Comparison of ENCODE assay signal across 24 mouse cellular contexts in the genomic region with DNA sequence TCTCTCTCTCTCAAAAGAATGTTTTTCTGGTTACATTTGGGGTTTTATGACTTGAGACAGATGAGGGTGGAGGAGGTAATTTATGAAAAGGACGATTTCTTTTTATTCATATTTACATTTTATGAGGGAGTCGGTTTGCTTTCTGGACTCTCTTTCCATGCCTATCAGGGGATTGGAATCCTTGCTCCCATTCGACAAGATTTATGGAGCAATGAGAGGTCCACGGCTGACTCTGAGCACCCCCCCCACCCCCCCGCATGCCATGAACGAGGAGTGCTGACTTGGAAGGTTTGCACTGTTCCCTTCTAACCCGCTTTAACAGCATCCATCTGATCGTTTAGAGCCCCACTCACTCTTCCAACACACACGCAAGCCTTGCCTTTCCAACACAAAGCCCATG.
DNase-seq lines count a peak whose midpoint lies in the region; ATAC-seq and TF ChIP-seq lines count a peak whose summit lies in the region.
"Had no signal": no experiment of that assay in that cellular context is flagged by ENCODE, and none has a peak within 500 bp of the region (broad histone marks: within the 10 kb centered on the region; RNA-seq: fewer than 3 reads in every experiment).

No protein-coding gene starts in this region.

- 62% methylated on average over 9 of the region's 9 CpGs for WGBS in forebrain, embryonic 10.5 days
- WGBS in forebrain, embryonic 14.5 days, result 26% methylated on average over 9 of the region's 9 CpGs
- 24% methylated on average over 9 of the region's 9 CpGs for WGBS in kidney, postnatal 0 days
- 11% methylated on average over 9 of the region's 9 CpGs for WGBS in limb, embryonic 14.5 days

- no peak for TF ChIP-seq POLR2A in limb, embryonic 14.5 days (IDR thresholded peaks at IDR 0.05; ENCODE audit: borderline replicate concordance, extremely low read depth, insufficient read depth, insufficient read length)

- peak overlapping the region; percentile 80 for H3K27ac ChIP-seq in forebrain, embryonic 10.5 days
- H3K27ac ChIP-seq in forebrain, embryonic 14.5 days (ENCODE audit: low read depth, low read length), result no peak overlapping the region
- no peak overlapping the region for H3K27ac ChIP-seq in kidney, postnatal 0 days
- no peak overlapping the region for H3K27ac ChIP-seq in limb, embryonic 14.5 days (replicated peaks; ENCODE audit: low read depth, low read length)
- no peak overlapping the region for H3K27ac ChIP-seq in left cerebral cortex, adult 2 months
- H3K27ac ChIP-seq: hindbrain, embryonic 14.5 days; neural tube, embryonic 15.5 days had no signal

- intact Hi-C loops in left cerebral cortex, adult 2 months (cut with DNase I), result loop anchor here (5.0 kb wide), 1 partner anchor 58 kb away; no protein-coding TSS in a partner anchor

- no peak for DNase-seq in forebrain, embryonic 10.5 days (ENCODE audit: extremely low spot score, low spot score)
- DNase-seq in forebrain, embryonic 14.5 days (ENCODE audit: low spot score), result no peak
- DNase-seq in kidney, postnatal 0 days (ENCODE audit: low spot score), result peak; percentile 64
- DNase-seq in kidney, postnatal 4 days, result no peak
- peak; percentile 55 for DNase-seq in limb, embryonic 14.5 days (ENCODE audit: low spot score)
- no peak for DNase-seq in left cerebral cortex, adult 2 months (ENCODE audit: extremely low spot score in 1 of 2, low spot score in 2 of 2)
- no peak for DNase-seq in thymus, postnatal 25 days
- DNase-seq: adrenal gland, postnatal 10 days; cerebellum, adult 11-12 months; cerebellum, postnatal 14 days; heart, adult 18-20 months; kidney, adult 11 months; kidney, postnatal 25 days; layer of hippocampus, adult 9-11 months; liver; midbrain, embryonic 14.5 days; right cerebral cortex, postnatal 14 days; spleen, adult 18-20 months had no signal

- H3K4me1 ChIP-seq in forebrain, embryonic 10.5 days, result peaks cover 81% of the 10 kb centered on the region
- H3K4me1 ChIP-seq in forebrain, embryonic 14.5 days (ENCODE audit: control insufficient read depth, insufficient read depth, low read length), result peaks cover 12% of the 10 kb centered on the region
- H3K4me1 ChIP-seq in kidney, postnatal 0 days (replicated peaks; ENCODE audit: insufficient read depth, low read length), result peaks cover 32% of the 10 kb centered on the region
- H3K4me1 ChIP-seq in limb, embryonic 14.5 days (ENCODE audit: control insufficient read depth, insufficient read depth, low read length), result peaks cover 72% of the 10 kb centered on the region

- no peak for TF ChIP-seq CTCF in kidney, postnatal 0 days (IDR thresholded peaks at IDR 0.05; ENCODE audit: low read depth)
- TF ChIP-seq CTCF in left cerebral cortex, adult 2 months (IDR thresholded peaks at IDR 0.05), result no peak

- no peak for ATAC-seq in forebrain, embryonic 14.5 days
- ATAC-seq in kidney, postnatal 0 days (replicated peaks; ENCODE audit: low FRiP score, low read depth), result no peak
- peak; percentile 34; the same call in 1 of the 2 replicates for ATAC-seq in limb, embryonic 14.5 days (ENCODE audit: low FRiP score, low read depth)
- ATAC-seq: activated CD4-positive, CD25-positive, alpha-beta regulatory T cell, adult 4 months; CD4-positive, CD25-positive, alpha-beta regulatory T cell, adult 4 months; lung, postnatal 0 days had no signal

- no peak overlapping the region for H3K4me2 ChIP-seq in forebrain, embryonic 14.5 days (ENCODE audit: low read length)
- H3K4me2 ChIP-seq in kidney, postnatal 0 days (ENCODE audit: low read length), result no peak overlapping the region
- H3K4me2 ChIP-seq in limb, embryonic 14.5 days (replicated peaks; ENCODE audit: low read depth, low read length, severe bottlenecking), result 0 out of 2 replicates have a peak overlapping the region, but pooled peaks have one; percentile 8
- H3K4me2 ChIP-seq: heart, embryonic 13.5 days; hindbrain, embryonic 14.5 days; neural tube, embryonic 15.5 days had no signal

- no peak overlapping the region for H3K9ac ChIP-seq in forebrain, embryonic 14.5 days (ENCODE audit: low read length)
- H3K9ac ChIP-seq in kidney, postnatal 0 days (ENCODE audit: low read depth, low read length), result no peak overlapping the region
- no peak overlapping the region for H3K9ac ChIP-seq in limb, embryonic 14.5 days (ENCODE audit: low read depth, low read length, severe bottlenecking)
- H3K9ac ChIP-seq: hindbrain, embryonic 14.5 days; neural tube, embryonic 15.5 days had no signal

- peaks cover 5% of the 10 kb centered on the region; the same call in 1 of the 2 replicates for H3K9me3 ChIP-seq in forebrain, embryonic 10.5 days
- no peaks in the 10 kb centered on the region for H3K9me3 ChIP-seq in forebrain, embryonic 14.5 days (replicated peaks; ENCODE audit: control insufficient read depth, low read length)
- no peaks in the 10 kb centered on the region for H3K9me3 ChIP-seq in kidney, postnatal 0 days (replicated peaks; ENCODE audit: low read length)
- H3K9me3 ChIP-seq in limb, embryonic 14.5 days (ENCODE audit: control insufficient read depth, low read length), result no peaks in the 10 kb centered on the region
- H3K9me3 ChIP-seq: neural tube, embryonic 15.5 days had no signal

- H3K4me3 ChIP-seq in forebrain, embryonic 10.5 days, result no peak overlapping the region
- no peak overlapping the region for H3K4me3 ChIP-seq in forebrain, embryonic 14.5 days (ENCODE audit: low read depth, low read length)
- H3K4me3 ChIP-seq in kidney, postnatal 0 days (replicated peaks; ENCODE audit: low read depth, low read length), result no peak overlapping the region
- no peak overlapping the region for H3K4me3 ChIP-seq in limb, embryonic 14.5 days (replicated peaks; ENCODE audit: low read length)
- H3K4me3 ChIP-seq in left cerebral cortex, adult 2 months, result no peak overlapping the region
- H3K4me3 ChIP-seq: heart, embryonic 13.5 days; neural tube, embryonic 15.5 days had no signal

- H3K27me3 ChIP-seq in forebrain, embryonic 10.5 days (ENCODE audit: poor library complexity, severe bottlenecking), result no peaks in the 10 kb centered on the region
- no peaks in the 10 kb centered on the region for H3K27me3 ChIP-seq in forebrain, embryonic 14.5 days (replicated peaks; ENCODE audit: control insufficient read depth, insufficient read depth, low read length)
- no peaks in the 10 kb centered on the region for H3K27me3 ChIP-seq in kidney, postnatal 0 days (ENCODE audit: insufficient read depth, low read length)
- H3K27me3 ChIP-seq in limb, embryonic 14.5 days (ENCODE audit: control insufficient read depth, insufficient read depth, low read length), result no peaks in the 10 kb centered on the region
- H3K27me3 ChIP-seq: heart, embryonic 13.5 days; neural tube, embryonic 15.5 days had no signal

- peaks cover 21% of the 10 kb centered on the region for H3K36me3 ChIP-seq in forebrain, embryonic 10.5 days (replicated peaks)
- H3K36me3 ChIP-seq in forebrain, embryonic 14.5 days (ENCODE audit: control insufficient read depth, insufficient read depth, low read length), result no peaks in the 10 kb centered on the region
- H3K36me3 ChIP-seq in kidney, postnatal 0 days (ENCODE audit: insufficient read depth, low read length), result 0 out of 2 replicates have a peak, but pooled peaks cover 3% of the 10 kb centered on the region
- no peaks in the 10 kb centered on the region for H3K36me3 ChIP-seq in limb, embryonic 14.5 days (ENCODE audit: control insufficient read depth, insufficient read depth, low read length)
- H3K36me3 ChIP-seq: heart, embryonic 13.5 days; neural tube, embryonic 15.5 days had no signal

Comparison
In these comparisons a context has a peak if more than half of its experiments do, and no peak if none do; other contexts are left out.
1. DNase-seq: peak in kidney, postnatal 0 days (single experiment) and limb, embryonic 14.5 days (single experiment); none in forebrain, embryonic 10.5 days (single experiment), forebrain, embryonic 14.5 days (single experiment), kidney, postnatal 4 days (0 of 2), left cerebral cortex, adult 2 months (0 of 2) and thymus, postnatal 25 days (single experiment).